Mouse (Mus musculus): Measurements from ENCODE around the gene Ctsd.

The Ctsd gene

DNA sequence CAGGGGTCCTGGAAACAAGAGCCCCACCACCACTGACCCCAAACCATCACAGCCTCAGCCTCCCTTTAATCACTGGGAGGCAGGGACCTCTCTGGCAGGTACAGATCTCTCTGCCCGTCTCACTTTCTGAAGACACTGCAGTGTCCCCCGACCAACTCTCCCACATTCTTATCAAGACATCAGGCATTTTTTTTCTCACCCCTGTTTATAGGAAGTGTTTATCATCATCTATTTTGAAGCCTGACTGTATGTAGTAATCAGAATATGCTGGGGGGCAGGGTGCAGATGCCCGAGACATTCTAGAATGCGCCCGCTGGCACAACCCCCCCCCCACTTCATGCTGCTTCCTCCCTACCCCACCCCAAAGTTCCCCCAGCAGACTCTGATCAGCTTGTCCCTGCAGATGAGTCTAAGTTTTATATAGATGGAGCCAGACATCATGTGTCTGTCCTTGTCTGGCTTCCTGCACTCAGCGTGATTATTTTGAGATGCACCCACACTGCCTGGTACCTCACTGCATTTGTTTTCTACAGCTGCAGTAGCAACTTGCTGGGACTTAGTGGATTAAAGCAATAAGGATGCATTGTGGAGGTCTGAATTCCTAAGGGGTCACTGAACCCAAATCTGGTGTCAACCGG is 12.4 kb upstream of the Ctsd start:
- DNase-seq (ENCODE audit: low spot score in 2 of 2): no peak

DNA sequence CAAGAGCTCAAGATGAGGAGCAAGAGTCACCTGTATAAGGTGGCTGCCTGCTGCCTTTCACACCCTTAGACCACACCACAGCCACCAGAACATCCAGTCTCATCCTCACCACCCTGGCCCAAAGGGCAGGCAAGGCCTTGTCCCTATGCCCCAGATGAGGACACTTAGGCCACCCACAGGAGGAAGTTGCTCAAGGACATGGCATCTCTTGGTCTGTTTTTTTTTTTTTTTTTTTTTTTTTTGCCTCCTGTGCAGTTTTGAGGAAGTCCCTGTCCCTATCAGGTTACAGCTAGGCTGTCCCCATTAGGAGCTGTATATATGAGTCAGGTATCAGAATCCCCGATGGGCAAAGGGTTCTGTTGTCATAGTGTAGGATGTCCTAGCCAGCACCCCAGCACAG is 11.4 kb upstream of the Ctsd start:
- DNase-seq (ENCODE audit: low spot score in 2 of 2): no peak

DNA sequence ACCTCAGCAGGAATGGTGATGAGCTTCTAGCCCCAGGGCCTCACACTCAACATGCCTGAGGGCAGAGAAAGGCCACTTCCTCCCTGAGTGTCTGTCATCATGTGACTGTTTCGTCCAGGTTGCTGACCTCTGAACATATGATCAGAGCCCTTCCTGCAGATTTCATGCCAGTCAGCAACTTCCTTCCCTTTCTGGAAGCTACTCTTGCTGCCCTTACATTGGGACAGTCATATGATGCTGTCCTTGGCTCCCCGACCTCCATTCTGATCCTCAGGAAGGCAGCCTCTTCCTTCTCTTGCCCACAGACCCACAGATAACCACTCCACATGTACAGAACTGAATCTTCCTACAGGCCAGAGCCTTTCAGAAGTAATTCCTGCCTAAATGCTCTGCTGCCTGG is 10.2 kb upstream of the Ctsd start:
- no peak for DNase-seq (ENCODE audit: low spot score in 2 of 2)

DNA sequence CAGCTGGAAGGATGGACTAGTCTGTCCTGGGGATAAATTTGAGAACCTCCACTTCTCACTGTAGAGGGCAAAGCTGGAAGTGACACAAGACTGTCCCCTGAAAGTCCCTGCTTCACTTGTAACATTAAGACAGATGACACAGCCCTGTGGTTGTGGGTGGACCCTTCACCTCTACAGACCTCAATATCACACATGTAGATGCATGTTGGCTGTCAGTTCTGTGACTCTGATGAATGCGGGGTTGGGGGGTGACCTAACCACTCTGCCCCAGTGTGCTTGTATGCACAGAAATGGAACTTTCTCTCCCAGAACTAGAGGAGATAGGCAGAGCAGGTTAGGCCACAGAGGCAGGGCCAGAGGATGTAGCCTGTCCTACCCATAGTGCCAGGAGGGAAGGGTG is 8.8 kb upstream of the Ctsd start:
- no peak for DNase-seq (ENCODE audit: low spot score in 2 of 2)

DNA sequence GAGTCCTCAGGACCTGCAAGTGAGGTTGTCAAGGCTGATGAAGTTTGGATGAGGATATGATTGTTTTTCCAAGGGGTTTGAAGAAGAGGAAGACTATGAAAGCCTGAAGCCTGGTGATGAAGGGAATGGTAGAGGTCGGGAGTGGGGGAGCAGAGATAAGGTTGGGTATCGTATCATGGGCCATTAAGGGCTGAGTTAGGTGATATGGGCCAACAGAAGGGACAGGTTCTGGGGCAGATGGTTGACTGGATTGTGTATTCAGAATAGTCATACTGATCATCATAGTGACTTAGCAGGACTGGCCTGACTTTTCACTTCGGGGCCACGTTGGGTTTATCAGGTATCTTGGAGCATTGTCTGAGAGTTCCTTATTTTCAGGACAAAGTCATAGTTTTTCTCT is 7.6 kb upstream of the Ctsd start:
- DNase-seq (ENCODE audit: low spot score in 2 of 2): no peak

DNA sequence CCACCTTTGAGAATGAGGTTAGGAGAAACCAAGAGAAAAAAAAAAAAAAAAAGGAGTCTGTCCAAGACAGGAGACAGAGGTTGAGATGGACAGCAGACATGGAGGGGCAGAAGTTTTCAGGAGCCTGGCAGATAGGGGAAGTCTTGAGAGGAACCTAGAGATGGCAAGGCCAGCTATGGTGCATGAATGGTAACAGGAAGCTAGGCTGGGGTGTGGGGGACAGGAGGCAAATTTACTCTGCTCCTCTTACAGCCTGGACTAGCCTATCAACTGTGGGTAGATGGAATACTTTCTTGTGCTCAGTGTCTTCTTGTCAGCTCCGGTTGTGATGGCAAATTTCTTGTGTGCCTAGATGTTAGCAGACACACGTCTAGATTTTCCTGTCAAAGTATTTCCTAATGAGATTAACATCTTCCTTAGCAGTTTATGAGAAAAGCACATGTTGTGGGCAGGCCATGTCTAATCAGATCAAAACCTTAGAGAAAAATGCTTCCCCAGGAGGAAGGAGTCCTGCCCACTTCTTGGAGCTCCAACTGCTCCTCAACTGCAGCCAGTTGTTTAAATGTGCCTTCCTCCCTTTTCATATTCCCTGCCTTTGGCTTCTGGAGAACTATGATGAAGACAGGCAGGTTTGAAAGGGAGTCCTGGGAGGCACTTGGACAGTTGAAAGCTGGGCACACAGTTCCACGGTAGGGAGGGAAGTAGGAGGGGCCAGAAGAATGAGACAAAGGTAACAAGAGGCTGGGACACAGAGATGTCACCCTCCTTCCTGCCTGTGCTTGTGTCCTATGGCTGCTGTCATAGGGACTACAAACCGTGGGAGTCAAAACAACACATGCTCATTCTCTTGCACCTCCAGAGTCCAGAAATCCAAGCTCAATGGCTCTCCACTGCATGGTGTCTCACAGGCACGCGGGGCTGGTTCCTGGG is 6.7 kb upstream of the Ctsd start:
- no peak for DNase-seq (ENCODE audit: low spot score in 2 of 2)

DNA sequence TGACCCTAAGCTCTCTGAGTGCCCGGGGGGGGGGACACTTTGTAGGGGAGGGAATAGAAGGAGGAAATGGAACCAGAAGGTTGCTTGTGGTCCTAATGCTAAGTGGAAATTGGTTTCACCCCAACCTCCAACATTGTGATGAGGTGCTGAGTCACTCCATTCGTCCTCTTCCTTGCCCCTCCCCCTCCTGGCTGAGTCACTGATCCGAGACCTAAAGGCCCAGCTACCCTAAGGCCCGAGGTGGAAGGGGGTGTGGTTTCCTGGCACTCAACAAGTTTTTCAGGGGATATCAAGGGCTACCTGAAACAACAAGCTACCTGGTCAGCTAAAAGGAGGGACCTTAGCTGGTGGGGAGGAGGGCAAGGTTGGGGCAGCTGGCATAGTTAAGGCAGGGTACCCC is 5.4 kb upstream of the Ctsd start:
- DNase-seq (ENCODE audit: low spot score in 2 of 2): peak; percentile 50 to 57

DNA sequence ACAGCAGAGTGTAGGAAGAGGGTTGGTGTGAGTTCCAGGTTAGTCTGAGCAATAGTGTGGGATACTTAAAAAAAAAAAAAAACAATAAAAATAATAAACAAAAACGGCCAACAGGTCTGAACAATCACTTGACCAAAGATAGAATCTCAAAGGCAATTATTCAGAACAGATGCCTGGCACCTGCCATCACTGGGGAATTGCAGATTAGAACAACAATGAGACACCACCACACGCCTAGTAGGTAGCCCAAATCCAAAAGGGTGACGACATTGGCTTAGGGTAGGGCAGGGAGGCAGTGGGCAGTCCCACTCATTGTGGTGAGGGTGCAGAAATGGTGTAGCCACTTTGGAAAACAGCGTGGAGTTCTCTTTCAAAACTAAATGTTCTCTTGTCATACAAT is 3.8 kb upstream of the Ctsd start:
- DNase-seq (ENCODE audit: low spot score in 2 of 2): no peak

DNA sequence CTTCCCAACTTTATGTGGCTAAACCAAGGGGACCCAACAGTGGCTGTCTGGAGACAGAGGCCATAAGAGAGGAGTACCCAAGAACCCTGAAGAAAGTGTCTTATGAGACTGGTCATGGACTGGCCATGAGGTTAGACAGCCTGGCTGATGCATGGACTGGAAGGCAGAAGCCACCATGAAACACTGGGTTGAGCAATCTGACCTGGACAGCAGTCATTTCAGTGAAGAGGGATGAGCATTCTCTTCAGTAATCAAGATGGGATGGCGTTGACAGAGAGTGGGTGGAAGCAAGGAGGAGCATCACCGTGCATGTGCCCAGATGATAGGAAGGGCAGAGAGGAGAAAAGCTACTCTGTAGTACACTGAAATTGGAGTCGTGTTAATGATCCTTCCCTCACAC is 3.3 kb upstream of the Ctsd start:
- no peak for DNase-seq (ENCODE audit: low spot score in 2 of 2)

DNA sequence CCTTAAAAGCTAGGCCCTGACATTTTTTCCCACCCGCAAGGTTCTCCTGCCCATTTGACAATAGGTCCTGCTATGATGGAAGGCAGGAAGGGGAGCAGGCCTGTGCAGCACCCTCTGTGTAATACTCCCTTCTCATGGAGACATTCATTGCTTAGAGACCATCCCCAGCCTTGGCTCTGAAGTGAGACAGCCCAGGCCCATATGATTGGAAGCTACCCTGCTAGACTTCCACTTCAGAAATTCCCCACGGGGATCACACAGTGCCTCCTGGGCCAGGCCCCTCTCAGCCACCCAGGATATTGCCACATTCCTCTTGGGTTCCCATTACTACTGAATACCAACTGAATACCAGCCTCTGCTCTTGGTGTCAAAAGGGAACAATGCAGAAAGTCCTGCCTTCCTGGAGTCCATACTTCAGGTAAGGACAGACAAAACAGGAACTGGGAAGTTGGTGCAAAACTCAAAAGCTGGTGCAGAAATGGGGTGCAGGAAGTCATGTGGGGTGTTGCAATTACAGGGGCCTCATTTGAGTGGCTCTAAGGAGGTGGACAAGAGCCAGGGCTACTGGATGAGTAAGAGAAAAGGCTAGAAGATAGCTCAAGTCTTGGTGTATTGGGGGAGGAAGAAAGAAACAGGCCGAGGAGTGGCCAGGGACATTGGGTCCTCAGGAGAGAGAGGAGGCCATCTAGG is 2.3 kb upstream of the Ctsd start:
- DNase-seq (ENCODE audit: low spot score in 2 of 2): no peak

DNA sequence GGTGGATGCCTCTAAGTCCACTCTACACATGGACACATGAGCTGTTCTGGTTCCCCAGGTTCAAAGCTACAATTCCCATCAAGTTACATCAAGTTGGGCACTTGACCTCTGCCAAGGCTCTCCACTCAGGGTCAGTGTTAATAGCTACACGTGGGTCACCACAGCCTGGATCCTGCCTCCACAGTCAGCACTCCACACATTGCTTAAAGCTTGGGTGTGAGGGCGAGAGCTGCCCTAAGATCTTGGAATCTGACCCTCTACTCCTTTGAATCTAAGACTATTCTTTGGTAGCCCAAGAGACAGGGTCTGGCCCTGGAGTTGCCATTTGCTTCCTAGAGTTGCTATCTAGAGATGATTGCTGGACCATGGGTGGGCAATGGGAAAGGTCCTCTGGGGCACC is 902 bp upstream of the Ctsd start:
- no peak for DNase-seq (ENCODE audit: low spot score in 2 of 2)

DNA sequence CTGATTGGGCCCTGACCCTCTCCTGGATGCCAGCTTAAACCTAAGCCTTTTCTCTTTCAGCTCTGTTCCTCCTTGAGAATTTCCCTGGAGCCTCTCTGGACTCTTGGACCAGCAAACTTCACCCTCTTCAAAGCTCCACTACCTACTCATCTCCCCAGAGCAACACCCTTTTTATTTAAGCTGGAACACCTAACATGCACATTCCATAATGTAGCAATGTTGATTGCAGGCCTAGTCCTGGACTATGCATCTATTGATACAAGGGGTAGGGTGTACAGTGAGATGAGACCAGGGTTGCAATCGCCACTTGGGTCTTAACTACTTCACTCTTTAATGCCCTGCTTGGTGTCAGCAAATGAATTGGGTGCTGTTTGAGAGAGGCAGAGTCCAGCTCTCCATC is 360 bp upstream of the Ctsd start:
- DNase-seq (ENCODE audit: low spot score in 2 of 2): no peak

DNA sequence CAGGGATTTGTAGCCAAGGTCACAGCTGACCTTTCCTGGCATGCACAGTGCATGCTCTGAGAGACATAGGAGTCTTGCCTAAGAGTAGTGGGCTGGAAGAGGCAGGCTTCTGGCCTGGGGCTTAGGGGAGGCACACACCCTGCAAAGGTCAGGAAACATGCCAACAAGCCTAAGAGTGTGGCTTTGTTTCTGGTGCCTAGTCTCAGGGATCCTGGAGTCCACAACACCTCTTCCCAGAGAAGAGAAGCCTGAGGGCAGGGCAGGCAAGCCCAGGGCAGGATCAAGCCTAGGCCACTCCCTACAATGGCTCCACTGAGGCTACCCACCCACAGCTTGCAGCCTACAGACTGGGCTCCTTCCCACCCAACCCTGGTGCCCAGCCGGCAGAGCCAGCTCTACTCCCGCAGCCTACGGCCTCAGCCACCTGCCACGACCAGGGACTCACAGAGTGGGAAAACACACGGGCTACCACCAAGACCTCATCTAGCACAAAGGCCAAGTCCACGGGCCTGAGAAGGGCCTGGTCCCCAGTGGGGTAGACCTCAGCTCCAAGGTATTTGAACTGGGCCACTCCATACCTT is 1.1 kb downstream of the Ctsd start:
- no peak for DNase-seq (ENCODE audit: low spot score in 2 of 2)

DNA sequence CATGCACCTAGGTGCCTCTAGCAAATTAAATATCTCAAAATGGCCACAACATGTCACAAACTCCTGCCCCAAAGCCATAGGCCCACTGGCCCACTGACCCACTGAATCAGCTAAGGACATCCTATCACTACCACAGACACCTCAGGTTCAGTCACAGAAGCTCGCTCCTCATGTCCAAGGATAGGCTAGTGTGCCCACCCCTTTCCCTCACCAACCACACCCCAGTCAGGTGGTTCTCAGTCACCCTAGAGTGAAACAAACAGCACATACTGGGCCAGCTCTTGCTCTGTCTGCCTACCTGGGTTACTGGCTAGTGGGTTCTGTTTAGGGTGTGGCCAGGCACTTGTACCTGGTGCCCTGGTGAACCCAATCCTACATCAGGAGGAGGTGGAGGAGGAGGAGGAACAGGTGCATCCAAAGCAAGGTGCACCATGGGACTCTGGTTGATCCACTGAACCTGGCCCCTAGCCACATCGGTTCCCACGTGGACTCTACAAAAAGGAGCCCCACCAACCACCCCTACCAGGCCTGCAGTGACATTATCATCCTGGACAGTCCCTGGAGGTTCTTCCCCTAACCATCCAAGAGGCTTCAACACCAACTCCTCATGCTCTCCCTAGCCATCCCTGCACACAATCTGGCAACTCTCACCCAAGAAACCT is 2.0 kb downstream of the Ctsd start:
- no peak for DNase-seq (ENCODE audit: low spot score in 2 of 2)

DNA sequence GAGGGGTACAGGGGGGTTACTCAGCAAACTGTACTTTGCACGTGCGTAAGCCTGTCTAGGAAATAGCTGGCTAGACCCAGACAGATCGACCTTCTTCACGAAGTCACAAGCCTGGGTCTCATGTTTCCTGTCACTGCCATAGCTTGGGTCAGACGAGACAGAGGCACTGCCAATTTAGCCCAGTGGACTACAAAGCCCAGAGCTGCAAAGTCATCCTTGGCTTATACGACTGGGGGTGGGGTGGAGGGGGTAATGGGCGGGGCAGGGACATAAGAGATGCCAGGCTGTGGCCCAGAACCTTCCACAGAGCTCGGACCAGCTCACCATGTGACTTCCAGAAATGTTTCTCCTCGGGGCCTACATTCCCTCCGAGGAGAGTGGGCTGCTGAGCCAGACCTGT is 3.5 kb downstream of the Ctsd start:
- no peak for DNase-seq (ENCODE audit: low spot score in 2 of 2)

DNA sequence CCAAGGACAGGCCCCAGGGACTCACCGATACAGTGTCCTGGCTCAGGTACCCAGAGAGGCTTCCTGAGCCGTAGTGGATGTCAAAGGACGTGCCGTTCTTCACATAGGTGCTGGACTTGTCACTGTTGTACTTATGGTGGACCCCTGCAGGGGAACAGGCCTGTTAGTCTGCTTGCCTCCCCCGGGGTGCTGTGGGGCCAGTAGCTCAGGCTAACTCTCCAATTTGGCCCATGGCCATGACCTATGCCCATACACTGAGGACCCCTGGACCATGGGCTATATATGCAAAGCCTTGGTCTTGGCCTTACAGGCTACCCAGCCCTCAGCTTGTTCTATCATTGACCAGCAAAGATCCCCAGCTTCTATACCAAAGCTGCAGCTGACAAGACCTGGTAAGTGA is 5.3 kb downstream of the Ctsd start, which contains the start of gene Gm49369:
Gm49369 (minus strand) TSS at position 101 of the 400 bp plus-strand sequence.
- DNase-seq (ENCODE audit: low spot score in 2 of 2): no peak

DNA sequence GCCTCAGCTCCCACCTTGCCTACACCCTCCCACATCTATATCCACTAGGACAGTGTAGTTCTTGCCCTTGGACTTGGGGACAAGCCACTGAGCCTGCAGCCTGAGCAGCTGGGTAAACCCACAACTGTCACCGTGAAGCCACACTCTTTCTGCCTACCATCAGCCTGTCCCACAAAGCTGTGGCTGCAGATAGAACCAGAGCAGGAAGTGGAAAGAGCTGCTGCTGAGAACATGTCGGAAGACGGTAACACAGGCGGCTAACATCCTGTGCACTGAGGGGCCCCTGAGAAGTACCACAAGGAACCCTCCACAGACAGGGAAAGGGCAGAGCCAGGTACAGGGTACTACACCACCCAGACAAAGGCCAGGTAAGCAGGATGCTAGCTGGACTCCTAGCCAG is 6.7 kb downstream of the Ctsd start:
- no peak for DNase-seq (ENCODE audit: low spot score in 2 of 2)

DNA sequence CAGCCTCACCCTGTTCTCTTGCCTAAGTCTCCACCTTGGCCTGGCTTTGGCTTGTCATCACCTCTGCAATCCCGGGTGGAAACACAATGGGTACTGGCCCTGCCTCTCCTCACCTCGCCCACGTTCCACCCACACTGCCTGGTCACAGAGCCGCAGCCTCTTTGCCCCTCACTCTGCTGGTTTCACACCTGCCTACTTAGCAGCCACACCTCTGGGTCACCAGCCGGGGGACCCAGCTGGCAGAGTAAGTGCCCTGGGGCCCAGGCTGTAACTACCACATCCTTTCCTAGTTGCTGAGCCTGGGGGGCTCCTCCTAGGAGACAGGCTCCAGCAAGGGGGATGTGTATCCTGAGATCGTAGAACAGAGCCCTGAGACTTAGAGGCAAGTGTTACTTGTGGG is 8.7 kb downstream of the Ctsd start:
- no peak for DNase-seq (ENCODE audit: low spot score in 2 of 2)

DNA sequence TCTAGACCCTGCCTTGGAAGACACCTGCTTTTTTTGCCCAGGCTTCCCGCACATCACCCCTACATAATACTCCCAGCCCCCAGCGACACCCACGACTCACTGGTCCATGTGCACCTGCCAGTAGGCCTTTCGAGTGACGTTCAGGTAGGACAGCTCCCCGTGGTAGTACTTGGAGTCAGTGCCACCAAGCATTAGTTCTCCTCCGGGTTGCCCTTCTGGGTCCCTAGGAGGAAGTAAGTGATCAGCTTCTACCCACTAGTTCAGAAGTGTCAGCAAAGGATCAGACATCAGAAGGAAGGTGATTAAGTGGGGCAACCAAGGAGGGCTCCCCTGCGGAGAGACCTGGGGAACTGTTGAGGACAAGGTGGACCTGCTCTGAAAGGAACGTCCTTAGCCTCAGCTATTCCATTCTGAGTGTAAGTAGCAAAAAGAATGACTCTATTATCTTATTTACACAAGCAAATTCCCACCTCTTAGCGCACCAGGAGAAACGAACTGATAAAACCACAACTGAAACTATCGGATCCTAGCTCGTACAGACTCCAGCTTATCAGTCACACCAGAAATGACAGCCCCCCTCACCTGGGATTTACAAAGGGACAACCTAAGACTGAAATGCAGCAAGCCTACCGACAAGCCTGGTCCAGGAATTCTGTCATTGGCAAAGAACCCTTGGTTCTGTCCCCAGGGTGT is 10.5 kb downstream of the Ctsd start:
- DNase-seq (ENCODE audit: low spot score in 2 of 2): no peak

DNA sequence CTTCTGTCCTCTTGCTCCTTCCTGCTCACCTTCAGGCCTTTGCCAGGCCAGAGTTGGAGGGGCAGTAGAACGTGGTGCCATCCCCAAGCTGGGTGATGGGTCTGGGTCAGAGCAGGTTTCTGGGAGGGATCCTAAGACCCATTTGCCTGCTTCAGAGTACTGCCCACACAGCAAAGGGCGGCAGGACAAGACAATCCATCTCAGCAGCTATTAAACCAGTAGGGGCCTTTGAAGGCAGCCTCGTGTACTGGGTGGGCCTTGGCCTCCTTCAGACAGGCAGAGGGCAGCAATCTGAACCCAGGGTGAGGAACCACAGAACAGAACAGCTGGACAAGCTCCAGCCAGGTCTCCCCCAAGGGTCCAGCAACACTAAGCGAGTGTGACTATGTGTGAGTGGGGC is 11.7 kb downstream of the Ctsd start:
- DNase-seq (ENCODE audit: low spot score in 2 of 2): no peak

DNA sequence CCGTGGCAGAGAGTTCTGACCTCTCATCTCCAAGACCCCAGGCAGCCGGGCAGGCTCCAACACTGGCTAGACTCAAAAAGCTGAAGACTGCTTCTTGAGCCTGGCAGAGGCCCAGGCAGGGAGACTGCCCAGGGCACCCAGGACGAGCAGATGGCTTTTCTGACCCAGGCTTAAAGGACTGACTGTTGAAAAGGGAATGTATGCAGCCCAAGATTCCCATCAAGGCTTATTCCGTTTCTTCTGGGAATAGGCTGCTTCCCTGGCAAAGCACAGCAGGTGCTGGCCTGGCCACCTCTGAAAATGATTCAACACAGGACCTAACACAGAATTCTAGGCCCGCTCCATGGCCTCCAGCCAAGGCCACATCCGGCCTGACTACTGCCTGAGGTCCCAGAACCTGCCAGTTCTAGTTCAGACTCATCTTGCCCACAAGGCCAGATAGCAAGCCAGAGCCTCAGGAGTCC is 12.5 kb downstream of the Ctsd start:
- no peak for DNase-seq (ENCODE audit: low spot score in 2 of 2)

Measured in spleen, postnatal 14 days (tissue).